ENCODE assay signal across 18 mouse cellular contexts in the genomic region with DNA sequence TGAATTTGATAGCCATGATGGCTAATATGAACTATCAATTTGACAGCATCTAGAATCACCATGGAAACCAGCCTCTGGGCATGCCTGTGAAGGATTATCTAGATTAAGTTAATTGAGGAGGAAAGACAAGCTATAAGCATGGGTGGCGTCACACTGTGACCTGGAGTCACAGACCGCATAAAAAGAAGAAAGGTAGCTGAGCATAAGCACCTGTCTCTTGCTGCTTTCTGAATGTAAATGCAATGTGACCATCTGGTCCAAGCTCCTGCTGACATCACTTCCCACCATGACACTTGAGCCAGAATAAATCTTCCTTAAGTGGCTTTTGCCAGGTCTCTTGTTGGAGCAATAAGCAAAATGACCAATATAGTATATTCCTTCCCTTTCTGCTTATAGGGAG.
DNase-seq lines count a peak whose midpoint lies in the region; ATAC-seq lines count a peak whose summit lies in the region.
"Had no signal": no experiment of that assay in that cellular context is flagged by ENCODE, and none has a peak within 500 bp of the region (broad histone marks: within the 10 kb centered on the region; RNA-seq: fewer than 3 reads in every experiment).

No protein-coding gene starts in this region.

- no peak for ATAC-seq in megakaryocyte-erythroid progenitor cell, adult 5-6 weeks (replicated peaks; ENCODE audit: low FRiP score, low TSS enrichment, poor library complexity, severe bottlenecking)
- ATAC-seq: CD4-positive, CD25-positive, alpha-beta regulatory T cell, adult 4 months; forebrain, embryonic 13.5 days; forebrain, postnatal 0 days; intestine, embryonic 15.5 days had no signal

- DNase-seq in cerebellum, adult 11-12 months = peak; percentile 5
- DNase-seq in cerebellum, adult 11 months = no peak
- DNase-seq in cerebellum, postnatal 14 days = peak; percentile 7 to 51
- no peak for DNase-seq in cerebellum, adult 8-10 months
- peak; percentile 56 for DNase-seq in left cerebral cortex, postnatal 4 days
- DNase-seq in left cerebral cortex, postnatal 10 days (ENCODE audit: extremely low spot score in 1 of 2, low spot score in 2 of 2) = no peak
- peak; percentile 7 to 20 for DNase-seq in cerebellum, postnatal 36 days
- DNase-seq: adrenal gland, adult 8-10 months; B cell, adult 2 months; forebrain, postnatal 0 days; gastrocnemius, postnatal 14 days; heart, postnatal 10 days; heart, postnatal 4 days; kidney, adult 18-20 months had no signal

- intact Hi-C loops in left cerebral cortex, postnatal 4 days (cut with DNase I) = no loop called here
- intact Hi-C loops in left cerebral cortex, postnatal 10 days (cut with DNase I) = no loop called here

Comparison
In these comparisons a context has a peak if more than half of its experiments do, and no peak if none do; other contexts are left out.
1. DNase-seq: peak in cerebellum, adult 11-12 months (single experiment), cerebellum, postnatal 14 days (2 of 2), left cerebral cortex, postnatal 4 days (single experiment) and cerebellum, postnatal 36 days (2 of 2); none in cerebellum, adult 11 months (single experiment), cerebellum, adult 8-10 months (single experiment) and left cerebral cortex, postnatal 10 days (0 of 2).